Mouse (Mus musculus): ENCODE data around the gene Tubb3. TPM values are rescaled to one million over a fixed set of nuclear protein-coding genes. Genes with fewer than 3 reads are reported as not detected.

Tubb3 gene
- under 1 TPM in 1 of 2 experiments, not detected in 1; 0.33 TPM for total RNA-seq (2023)

GRCm38 (mm10) chr8:123411246-123411645 is at the start of gene Tubb3:
Gene Tubb3 (plus strand): TSS chr8:123411424.

GRCm38 (mm10) chr8:123373403-123374238 is 37.6 kb upstream of the Tubb3 start, which contains the start of gene Tcf25:
Gene Tcf25 (plus strand): TSS chr8:123373753.

GRCm38 (mm10) chr8:123406786-123407185 is 4.4 kb upstream of the Tubb3 start, which contains the start of gene Mc1r:
Gene Mc1r (plus strand): TSS chr8:123407107.

DNA sequence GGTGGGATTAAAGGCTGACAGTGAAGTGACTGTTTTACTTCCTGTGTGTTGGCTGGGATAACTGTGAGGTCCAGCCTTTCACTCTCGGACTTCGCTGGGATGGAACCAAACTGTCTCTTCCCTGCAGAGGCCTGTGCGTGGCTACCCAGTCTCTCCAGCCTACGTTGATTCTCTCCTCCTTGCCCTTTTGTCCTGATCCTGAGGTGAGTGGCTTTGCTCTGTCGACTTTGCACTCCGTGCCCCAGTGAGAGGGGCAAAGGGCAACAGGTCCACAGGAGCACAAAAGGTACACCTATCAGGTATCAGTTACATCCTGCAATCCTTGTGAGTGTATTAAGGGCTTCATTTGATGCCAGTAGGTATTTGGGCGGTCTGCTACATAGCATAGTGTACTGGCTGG is 12.2 kb downstream of the Tubb3 start, which contains the start of gene Def8:
Def8 (plus strand) TSS at position 87 of the 400 bp plus-strand sequence.

Other genes with a start within 250 kb of the Tubb3 start
- gene Dpep1, start 225.2 kb upstream of the Tubb3 start, total RNA-seq (2023): under 1 TPM; 0.38 to 0.40 TPM
- 10 to 100 TPM; 71.8 to 89.1 TPM for gene Chmp1a, start 198.7 kb upstream of the Tubb3 start, total RNA-seq (2023)
- gene Spata33, start 198.6 kb upstream of the Tubb3 start, total RNA-seq (2023): under 1 TPM in 1 of 2 experiments, not detected in 1; 0.13 TPM
- gene Cdk10, start 186.6 kb upstream of the Tubb3 start, total RNA-seq (2023): 10 to 100 TPM; 23.5 to 29.2 TPM
- gene Spata2l, start 175.2 kb upstream of the Tubb3 start, total RNA-seq (2023): 1 to 10 TPM; 6.1 to 6.3 TPM
- 10 to 100 TPM; 35.6 to 38.0 TPM for gene Zfp276, start 157.2 kb upstream of the Tubb3 start, total RNA-seq (2023)
- 10 to 100 TPM; 40.5 to 46.2 TPM for gene Vps9d1, start 157.1 kb upstream of the Tubb3 start, total RNA-seq (2023)
- gene Fanca, start 92.8 kb upstream of the Tubb3 start, total RNA-seq (2023): 10 to 100 TPM; 41.0 to 55.4 TPM
- under 1 TPM; 0.22 to 0.71 TPM for gene Spire2, start 78.7 kb upstream of the Tubb3 start, total RNA-seq (2023)
- gene Tcf25, start 37.7 kb upstream of the Tubb3 start, total RNA-seq (2023): 100 to 1,000 TPM; 119 to 121 TPM
- gene Mc1r, start 4.3 kb upstream of the Tubb3 start, total RNA-seq (2023): not detected
- gene Def8, start 12.1 kb downstream of the Tubb3 start, total RNA-seq (2023): 10 to 100 TPM; 42.3 to 51.5 TPM
- 10 to 100 TPM; 37.5 to 39.9 TPM for gene Afg3l1, start 66.5 kb downstream of the Tubb3 start, total RNA-seq (2023)
- gene Dbndd1, start 104.0 kb downstream of the Tubb3 start, total RNA-seq (2023): not detected
- 1 to 10 TPM; 1.7 to 2.3 TPM for gene Gas8, start 107.4 kb downstream of the Tubb3 start, total RNA-seq (2023)
- 10 to 100 TPM; 44.4 to 48.8 TPM for gene Rhou, start 242.5 kb downstream of the Tubb3 start, total RNA-seq (2023)